Mouse (Mus musculus) ES-E14 (cell line): Measurements from ENCODE around the gene 1700011M02Rik.

Experiments used
- HCFC1 ChIP-seq: IDR thresholded peaks from 2 replicates; pipeline ENCODE4 v1.6.1; 2012; ENCODE audit warnings: low read length, inconsistent platforms, borderline replicate concordance; ENCODE audit not compliant: insufficient read depth
- ZC3H11A ChIP-seq: IDR thresholded peaks from 2 replicates; pipeline ENCODE4 v1.6.1; 2012; ENCODE audit warnings: low read depth, mild to moderate bottlenecking, inconsistent platforms, low read length, borderline replicate concordance

GRCm38 (mm10) chrX:102958917-102959316 is 50.2 kb downstream of the 1700011M02Rik start:
- TF ChIP-seq HCFC1 (no peak), ZC3H11A (no peak)
